Mouse (Mus musculus) layer of hippocampus, adult 8-10 months (tissue): Measurements from ENCODE around the gene Calhm2. TPM values are rescaled to one million over a fixed set of nuclear protein-coding genes. Genes with fewer than 3 reads are reported as not detected.

Source experiments
- DNase-seq, 2 experiments: peaks; one replicate each; pipeline ENCODE4 v3.0.0; 2022; ENCODE audit warnings: low spot score in 2 of 2
- total RNA-seq, 4 experiments: library from RNA; stranded (reverse); gene quantifications; 2 replicates each; pipeline ENCODE4 v1.2.4; 2022

Gene Calhm2
- total RNA-seq: 1 to 10 TPM; 4.5 to 7.5 (median 6.3) TPM

DNA sequence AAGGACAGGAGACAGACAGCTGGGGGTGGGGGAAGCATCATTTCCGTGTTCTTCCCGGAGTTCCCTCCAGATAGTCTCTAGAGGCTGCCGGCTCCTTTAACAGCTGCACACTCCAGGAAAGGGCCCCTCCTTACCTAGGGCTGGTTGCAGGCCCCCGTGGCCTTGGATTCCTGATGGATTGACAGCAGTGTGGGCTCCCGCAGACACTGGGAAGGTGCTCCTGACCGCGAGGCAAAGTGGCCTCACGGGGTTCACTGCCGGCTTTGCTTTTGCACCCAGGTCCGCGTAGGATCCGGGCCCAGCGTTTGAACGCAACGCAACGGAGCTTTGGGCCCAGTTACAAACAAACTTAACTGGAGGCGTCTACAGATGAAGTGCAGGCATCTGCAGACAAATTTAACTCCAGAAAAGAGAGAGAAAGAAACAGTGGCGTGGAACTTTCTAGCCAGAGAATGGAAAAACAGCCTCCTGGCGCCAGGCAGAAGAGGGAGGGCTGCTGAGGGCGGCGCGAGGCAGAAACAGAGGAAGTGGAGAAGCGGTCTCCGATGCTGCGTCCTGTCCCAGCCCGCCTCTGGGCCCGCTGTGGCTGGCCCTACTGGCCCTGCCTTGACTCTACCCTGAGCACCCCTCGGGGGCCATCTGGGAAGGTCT is at the start of gene Calhm2:
Calhm2 (minus strand) TSS at position 524 of the 651 bp plus-strand sequence.
- peak; percentile 38 to 48 for DNase-seq

DNA sequence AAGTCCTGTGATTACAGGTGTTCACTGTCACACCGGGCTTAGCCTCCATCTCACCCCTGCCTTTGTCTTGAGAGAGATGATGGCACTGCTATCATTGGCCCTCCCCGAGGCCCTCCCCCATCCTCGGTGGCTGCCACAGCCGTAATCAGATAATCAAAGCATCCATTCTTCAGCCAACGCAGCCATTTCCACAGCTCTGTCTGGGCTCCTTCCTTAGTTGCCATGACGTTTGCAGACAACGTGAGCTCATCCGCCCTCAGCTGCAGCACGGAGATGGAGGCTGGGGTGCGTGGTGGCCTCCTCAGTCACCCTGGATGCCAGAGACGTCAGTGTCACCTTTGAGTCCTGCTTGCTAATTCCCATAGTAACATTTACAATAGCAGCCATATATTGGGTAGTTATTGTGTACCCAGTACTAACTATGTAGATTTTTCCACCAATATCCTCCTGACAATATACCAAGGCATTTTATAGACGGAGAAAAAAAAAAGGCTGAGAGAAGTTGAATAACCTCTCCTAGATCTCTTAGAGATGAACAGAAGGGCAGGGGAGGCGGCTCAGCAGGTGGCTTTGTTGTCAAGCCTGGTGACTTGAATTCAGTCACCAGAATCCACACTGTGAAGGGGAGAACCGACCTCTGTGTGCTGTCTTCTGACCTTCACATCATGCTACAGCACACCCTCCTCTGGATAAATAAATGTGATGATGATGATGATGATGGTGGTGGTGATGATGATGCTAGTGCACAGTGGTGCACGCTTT is 48.6 kb upstream of the Calhm2 start:
- no peak for DNase-seq

- DNase-seq: no peak
These were observed 46.6 kb upstream of the Calhm2 start for GRCm38 (mm10) chr19:47184736-47185135.

- no peak for DNase-seq
These were observed 46.1 kb upstream of the Calhm2 start for GRCm38 (mm10) chr19:47184221-47184620.

GRCm38 (mm10) chr19:47180011-47180410 is 41.9 kb upstream of the Calhm2 start:
- DNase-seq: no peak

GRCm38 (mm10) chr19:47179272-47179809 is 41.2 kb upstream of the Calhm2 start:
- DNase-seq: no peak

DNA sequence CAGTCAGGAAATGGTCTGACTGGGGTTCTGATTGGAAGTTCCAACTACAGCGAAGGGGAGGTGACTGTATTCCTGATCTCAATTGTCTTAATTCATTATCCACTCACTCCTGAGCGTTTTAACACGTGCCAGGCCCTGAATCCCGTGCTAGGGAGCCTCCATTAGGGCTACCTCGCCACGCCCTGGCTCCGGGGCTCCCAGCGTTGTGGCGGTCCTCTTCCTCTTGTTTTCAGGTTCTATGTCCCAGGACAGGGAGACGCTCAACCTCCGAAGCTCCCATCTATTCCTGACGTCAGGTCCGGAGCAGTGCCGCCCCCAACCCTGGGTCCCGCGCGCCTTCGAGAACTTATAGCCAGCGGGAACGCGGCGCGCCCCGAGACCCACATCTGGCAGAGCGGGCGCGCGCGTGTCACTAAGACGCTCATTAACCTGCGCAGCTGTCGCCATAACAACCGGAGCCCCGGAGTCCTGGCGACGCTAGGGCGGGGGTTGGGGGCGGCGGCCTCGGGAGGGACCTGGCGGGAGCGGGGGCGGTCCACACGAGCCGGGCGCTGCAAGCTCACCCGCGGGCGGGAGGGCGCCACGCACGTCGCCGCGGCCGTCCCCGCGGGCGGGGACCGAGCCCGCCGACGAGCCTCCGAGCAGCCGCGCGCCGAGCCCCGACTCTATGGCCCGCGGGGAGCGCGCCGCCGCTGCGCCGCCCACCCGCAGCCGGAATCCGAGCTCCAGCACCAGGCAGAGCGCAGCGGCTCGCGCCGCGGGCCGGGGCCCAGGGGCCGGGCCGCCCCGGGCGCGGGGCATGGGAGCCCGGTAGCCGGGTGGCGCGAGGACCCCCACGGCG is 40.6 kb upstream of the Calhm2 start, which contains the start of gene Neurl1a:
Neurl1a (plus strand) TSS at position 390 of the 841 bp plus-strand sequence.
- DNase-seq: no peak

DNA sequence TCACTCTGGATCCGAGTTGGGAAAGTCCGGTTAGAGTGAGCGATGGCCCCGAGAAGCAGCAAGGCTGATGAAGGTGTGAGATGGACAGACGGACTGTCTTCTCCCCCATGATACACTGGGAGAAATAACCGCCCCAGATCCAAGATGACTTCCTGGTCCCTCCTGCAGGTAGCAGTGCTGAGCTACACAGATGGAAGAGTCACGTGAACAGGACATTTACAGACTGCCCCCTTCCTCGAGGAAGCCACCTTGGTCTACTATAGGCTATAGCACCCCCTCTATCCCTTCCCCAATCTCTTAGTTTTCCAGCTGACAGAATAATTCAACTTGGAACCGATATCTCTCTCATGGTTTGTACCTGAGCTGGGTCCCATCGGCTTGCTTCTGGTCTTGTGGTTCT is 39.9 kb upstream of the Calhm2 start:
- no peak for DNase-seq

DNA sequence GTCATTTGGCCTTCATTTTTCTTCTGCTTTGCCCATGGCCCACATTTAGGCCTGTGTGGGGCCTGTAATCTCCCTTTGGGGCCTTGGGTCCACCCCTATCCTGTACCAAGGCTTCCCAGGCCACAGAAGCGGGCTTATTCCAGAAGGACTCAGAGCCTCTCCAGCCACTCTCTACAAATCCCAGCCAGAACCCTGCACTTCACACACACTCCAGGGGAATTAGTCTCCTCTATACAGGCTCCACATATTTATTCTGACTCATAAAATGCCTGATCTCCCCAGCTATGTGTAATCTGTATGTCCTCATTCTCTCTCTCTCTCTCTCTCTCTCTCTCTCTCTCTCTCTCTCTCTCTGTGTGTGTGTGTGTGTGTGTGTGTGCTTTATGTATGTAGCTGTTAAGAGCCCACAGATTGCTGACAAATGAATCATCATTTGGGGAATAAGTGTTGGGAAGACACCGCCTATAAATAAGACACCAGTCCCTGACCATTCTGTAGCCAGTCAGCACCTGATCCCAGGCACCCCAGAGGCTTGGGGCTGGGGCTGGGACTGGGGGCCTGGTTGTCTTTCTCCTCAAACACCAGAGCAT is 38.9 kb upstream of the Calhm2 start:
- DNase-seq: no peak

DNA sequence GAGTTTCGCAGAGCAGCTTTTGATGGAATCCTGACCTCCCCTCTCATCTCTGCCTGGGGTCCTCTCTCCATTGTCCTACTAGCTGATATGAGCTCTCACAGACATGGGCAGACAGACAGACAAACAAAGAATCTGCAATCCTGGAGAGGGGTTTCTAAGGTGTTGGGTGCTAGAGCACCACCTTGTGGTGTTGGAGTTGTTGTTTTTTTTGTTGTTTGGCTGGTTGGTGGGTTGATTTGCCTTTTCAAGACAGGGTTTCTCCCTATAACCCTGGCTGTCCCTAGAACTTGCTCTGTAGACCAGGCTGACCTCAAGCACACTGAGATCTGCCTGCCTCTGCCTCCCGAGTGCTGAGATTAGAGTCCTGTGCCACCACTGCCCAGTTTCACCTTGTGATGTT is 37.4 kb upstream of the Calhm2 start:
- no peak for DNase-seq

- DNase-seq: no peak
These were observed 36.4 kb upstream of the Calhm2 start for GRCm38 (mm10) chr19:47174515-47174914.

DNA sequence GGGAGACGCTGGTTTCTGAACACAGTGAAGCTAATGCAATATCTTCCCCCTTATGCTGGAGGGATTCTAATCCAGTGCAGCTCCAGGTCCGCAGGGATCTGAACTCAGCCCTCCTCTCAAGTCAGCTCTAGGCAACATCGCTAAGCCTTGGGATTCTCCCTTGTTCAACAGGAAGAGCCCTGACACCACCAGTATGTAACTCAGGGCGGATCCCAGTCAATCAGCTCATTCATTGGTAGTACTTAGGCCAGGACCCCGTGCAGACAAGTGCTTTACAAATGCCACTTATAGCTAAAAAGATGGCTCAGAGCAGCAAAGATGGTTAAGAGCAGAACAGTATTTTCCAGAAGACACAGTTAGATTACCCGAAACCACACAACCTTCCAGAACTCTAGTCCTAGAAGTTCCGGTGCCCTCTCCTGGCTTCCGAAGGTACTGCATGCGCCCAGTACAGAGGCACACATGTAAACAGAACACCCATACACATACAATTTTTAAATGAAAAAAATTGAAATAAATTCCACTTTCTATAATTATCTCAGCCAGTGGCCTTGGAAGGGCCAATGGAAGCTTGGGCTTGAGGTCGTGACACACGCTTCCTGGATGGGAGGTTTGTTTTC is 30.8 kb upstream of the Calhm2 start:
- peak; percentile 74 to 93 for DNase-seq

DNA sequence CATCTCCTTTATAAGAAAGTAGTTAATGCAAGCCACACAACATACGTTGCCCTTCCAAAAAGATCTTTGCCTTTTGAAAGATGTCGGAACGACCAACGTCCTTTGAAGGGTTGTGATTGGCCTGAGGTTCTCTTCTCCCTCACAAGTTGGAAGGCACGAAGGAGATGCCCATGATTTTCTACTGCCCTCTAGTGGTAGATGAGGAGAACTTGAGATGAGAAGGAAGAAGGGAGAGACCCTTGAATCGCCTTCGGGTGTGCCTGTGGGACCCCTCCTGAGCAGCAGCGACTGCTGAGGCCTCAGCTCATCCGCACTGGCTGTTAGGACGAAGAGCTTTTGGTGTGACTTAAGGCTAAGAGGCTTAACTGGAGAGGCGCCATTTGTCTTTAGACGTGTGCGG is 30.1 kb upstream of the Calhm2 start:
- DNase-seq: no peak

- DNase-seq: no peak
These were observed 29.6 kb upstream of the Calhm2 start for GRCm38 (mm10) chr19:47167617-47168214.

- DNase-seq: no peak
These were observed 28.7 kb upstream of the Calhm2 start for GRCm38 (mm10) chr19:47166758-47167157.

DNA sequence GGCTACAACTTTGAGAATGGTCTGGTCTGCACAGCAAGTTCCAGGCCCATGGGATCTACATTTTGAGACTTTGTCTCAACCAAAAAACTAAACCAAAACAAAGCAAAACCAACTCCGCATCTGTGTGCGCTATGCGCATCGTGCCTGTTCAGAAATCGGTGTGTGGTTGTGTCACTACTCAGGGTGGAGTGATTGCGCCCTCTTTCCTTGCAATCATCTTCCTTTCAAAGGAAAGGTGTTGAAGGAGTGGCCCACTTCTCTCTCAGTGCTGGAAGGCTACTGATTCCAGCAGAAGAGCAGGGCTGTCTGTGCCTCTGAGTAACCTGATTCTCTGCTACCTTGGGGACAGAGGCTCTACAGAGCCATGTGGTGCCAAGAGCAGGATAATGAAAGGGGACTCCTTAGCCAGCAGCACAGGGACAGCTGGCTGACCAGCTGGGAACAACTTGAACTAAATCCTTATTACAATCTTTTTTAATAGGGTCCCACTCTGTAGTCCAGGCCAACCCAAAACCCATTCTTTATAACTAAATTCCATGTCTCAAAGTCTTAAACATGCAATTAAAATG is 25.2 kb upstream of the Calhm2 start:
- DNase-seq: no peak

DNA sequence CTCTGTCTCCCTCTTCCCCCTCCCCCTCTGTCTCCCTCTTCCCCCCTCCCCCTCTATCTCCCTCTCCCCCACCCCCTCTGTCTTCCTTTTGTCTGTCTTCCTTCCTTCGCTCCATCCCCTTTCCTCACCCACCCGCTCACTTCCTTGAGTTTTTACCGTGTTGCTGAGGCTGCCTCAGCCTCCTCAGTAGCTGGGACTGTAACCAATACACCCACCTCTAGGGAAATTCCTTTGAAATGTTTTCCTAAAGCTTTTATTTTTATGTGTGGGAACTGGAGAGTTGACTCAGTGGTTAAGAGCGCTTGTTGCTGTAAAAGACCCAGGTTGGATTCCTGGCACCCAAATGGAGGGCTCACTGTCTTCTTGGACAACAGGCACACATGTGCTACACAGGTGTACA is 23.6 kb upstream of the Calhm2 start:
- no peak for DNase-seq

GRCm38 (mm10) chr19:47157664-47158063 is 19.6 kb upstream of the Calhm2 start, which contains the start of gene Calhm3:
Calhm3 (minus strand) TSS chr19:47157764.
- DNase-seq: no peak

DNA sequence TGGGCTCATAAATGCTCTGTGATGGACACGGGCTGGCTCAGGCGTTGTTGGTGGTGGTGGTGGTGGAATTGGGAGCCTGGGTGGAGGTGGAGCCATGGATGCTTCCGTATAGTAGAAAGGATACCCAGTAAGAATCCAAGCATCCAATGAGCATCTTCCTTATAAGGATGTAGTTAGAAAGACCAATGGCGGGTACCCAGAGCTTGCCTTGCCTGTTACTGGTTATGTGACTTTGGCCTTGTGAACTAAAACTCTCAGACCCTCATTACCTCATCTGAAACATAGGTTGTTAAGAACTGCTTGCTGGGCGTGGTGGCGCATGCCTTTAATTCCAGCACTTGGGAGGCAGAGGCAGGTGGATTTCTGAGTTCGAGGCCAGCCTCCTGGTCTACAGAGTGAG is 15.7 kb upstream of the Calhm2 start:
- no peak for DNase-seq

GRCm38 (mm10) chr19:47152062-47152369 is 13.9 kb upstream of the Calhm2 start:
- no peak for DNase-seq
